Comparison of ENCODE assay signal across 25 mouse cellular contexts in genomic region chr8:105925123-105925522, GRCm38 (mm10). TPM values are rescaled to one million over a fixed set of nuclear protein-coding genes. Genes with fewer than 3 reads are reported as not detected.
DNase-seq lines count a peak whose midpoint lies in the region; ATAC-seq and TF ChIP-seq lines count a peak whose summit lies in the region.
"Had no signal": no experiment of that assay in that cellular context is flagged by ENCODE, and none has a peak within 500 bp of the region (broad histone marks: within the 10 kb centered on the region; RNA-seq: fewer than 3 reads in every experiment).

No protein-coding gene starts in this region.

- intact Hi-C loops in left cerebral cortex, adult 2 months (cut with DNase I), result no loop called here
- intact Hi-C loops in left cerebral cortex, postnatal 10 days (cut with DNase I), result no loop called here

- H3K4me3 ChIP-seq in hindbrain, embryonic 12.5 days, result no peak overlapping the region
- no peak overlapping the region for H3K4me3 ChIP-seq in hindbrain, embryonic 14.5 days (replicated peaks; ENCODE audit: low read length)
- no peak overlapping the region for H3K4me3 ChIP-seq in left cerebral cortex, adult 2 months
- H3K4me3 ChIP-seq: embryonic facial prominence, embryonic 15.5 days; erythroblast, embryonic 14.5 days; forebrain, embryonic 10.5 days; heart, embryonic 10.5 days had no signal

- no peak overlapping the region for H3K4me2 ChIP-seq in hindbrain, embryonic 12.5 days (replicated peaks)
- H3K4me2 ChIP-seq in hindbrain, embryonic 14.5 days (replicated peaks), result no peak overlapping the region
- H3K4me2 ChIP-seq: embryonic facial prominence, embryonic 15.5 days had no signal

- peaks cover 9% of the 10 kb centered on the region; the same call in 1 of the 2 replicates for H3K36me3 ChIP-seq in hindbrain, embryonic 12.5 days
- peaks cover 12% of the 10 kb centered on the region; the same call in 1 of the 2 replicates for H3K36me3 ChIP-seq in hindbrain, embryonic 14.5 days (replicated peaks; ENCODE audit: control insufficient read depth, insufficient read depth)

- H3K9me3 ChIP-seq in hindbrain, embryonic 12.5 days (replicated peaks), result no peaks in the 10 kb centered on the region
- H3K9me3 ChIP-seq in hindbrain, embryonic 14.5 days (ENCODE audit: control insufficient read depth, low read length), result no peaks in the 10 kb centered on the region
- H3K9me3 ChIP-seq: embryonic facial prominence, embryonic 15.5 days; forebrain, embryonic 10.5 days; heart, embryonic 10.5 days had no signal

- peak overlapping the region; percentile 38; the same call in 1 of the 2 replicates for H3K9ac ChIP-seq in hindbrain, embryonic 12.5 days
- no peak overlapping the region for H3K9ac ChIP-seq in hindbrain, embryonic 14.5 days
- H3K9ac ChIP-seq: embryonic facial prominence, embryonic 15.5 days had no signal

- DNase-seq in hindbrain, embryonic 14.5 days (ENCODE audit: low spot score), result no peak
- no peak for DNase-seq in left cerebral cortex, adult 2 months (ENCODE audit: extremely low spot score in 1 of 2, low spot score in 2 of 2)
- DNase-seq in left cerebral cortex, postnatal 10 days (ENCODE audit: extremely low spot score in 1 of 2, low spot score in 2 of 2), result no peak
- DNase-seq in right cerebral cortex, postnatal 36 days (ENCODE audit: low spot score in 2 of 2), result peak; percentile 45 to 49
- no peak for DNase-seq in right cerebral cortex, postnatal 25 days
- DNase-seq in testis, postnatal 10 days (ENCODE audit: low spot score), result peak; percentile 42
- no peak for DNase-seq in thymus, postnatal 0 days (ENCODE audit: low spot score)
- DNase-seq: adrenal gland, postnatal 14 days; cerebellum, adult 18-20 months; cerebellum, postnatal 10 days; embryo, embryonic 11 days; gastrocnemius, postnatal 10 days; heart, adult 18-20 months; heart, postnatal 10 days had no signal

- 79% methylated on average over 3 of the region's 3 CpGs for WGBS in hindbrain, embryonic 12.5 days
- WGBS in hindbrain, embryonic 14.5 days, result 74% methylated on average over 3 of the region's 3 CpGs

- H3K27me3 ChIP-seq in hindbrain, embryonic 12.5 days, result no peaks in the 10 kb centered on the region
- H3K27me3 ChIP-seq in hindbrain, embryonic 14.5 days (ENCODE audit: control insufficient read depth, insufficient read depth, low read length), result no peaks in the 10 kb centered on the region
- H3K27me3 ChIP-seq: embryonic facial prominence, embryonic 15.5 days; Patski had no signal

- no peak for TF ChIP-seq CTCF in left cerebral cortex, adult 2 months (IDR thresholded peaks at IDR 0.05)

- no peak for ATAC-seq in hindbrain, embryonic 12.5 days (ENCODE audit: low FRiP score)
- no peak for ATAC-seq in hindbrain, embryonic 14.5 days (ENCODE audit: low FRiP score)
- ATAC-seq: activated CD4-positive, CD25-positive, alpha-beta regulatory T cell, adult 4 months; forebrain, embryonic 14.5 days; hindbrain, embryonic 16.5 days; Patski had no signal

- H3K27ac ChIP-seq in hindbrain, embryonic 12.5 days, result no peak overlapping the region
- H3K27ac ChIP-seq in hindbrain, embryonic 14.5 days, result no peak overlapping the region
- peak overlapping the region; percentile 80 for H3K27ac ChIP-seq in left cerebral cortex, adult 2 months
- H3K27ac ChIP-seq: embryonic facial prominence, embryonic 15.5 days; forebrain, embryonic 10.5 days; heart, embryonic 10.5 days had no signal

- 0 out of 2 replicates have a peak, but pooled peaks cover 3% of the 10 kb centered on the region for H3K4me1 ChIP-seq in hindbrain, embryonic 12.5 days
- no peaks in the 10 kb centered on the region for H3K4me1 ChIP-seq in hindbrain, embryonic 14.5 days (replicated peaks; ENCODE audit: control insufficient read depth, insufficient read depth, low read length)
- H3K4me1 ChIP-seq: embryonic facial prominence, embryonic 15.5 days had no signal

RNA-seq across cellular contexts. Expression of gene Ctrl, which starts 8.5 kb away (rescaled TPM):
- 2.6 and 2.7 TPM in 2 replicates for polyA plus RNA-seq in hindbrain, embryonic 12.5 days (2016; fragmentation: Nextera tagmentation; extraction: Ambion mirVana)
- 2.9 and 3.2 TPM in 2 replicates for polyA plus RNA-seq in hindbrain, embryonic 14.5 days (2014; fragmentation: Nextera tagmentation; extraction: Ambion mirVana)
- 1 to 10 TPM; 1.5 to 2.6 TPM for total RNA-seq in left cerebral cortex, adult 2 months (2021)
- total RNA-seq in left cerebral cortex, postnatal 10 days (2021), result 1 to 10 TPM in 1 of 2 experiments, under 1 TPM in 1; 0.90 to 1.5 TPM
- polyA plus RNA-seq in thymus, postnatal 0 days (2015; fragmentation: Nextera tagmentation; extraction: Ambion mirVana), result 0.99 TPM in 2 replicates
- total RNA-seq: heart, adult 18-20 months; hematopoietic stem cell, adult 5-6 weeks had no signal
- polyA plus RNA-seq: erythroblast, embryonic 14.5 days had no signal

RNA-seq across cellular contexts. Expression of gene Psmb10, which starts 13.1 kb away (rescaled TPM):
- 27.3 and 30.2 TPM in 2 replicates for polyA plus RNA-seq in hindbrain, embryonic 12.5 days (2016; fragmentation: Nextera tagmentation; extraction: Ambion mirVana)
- 70.1 and 79.8 TPM in 2 replicates for polyA plus RNA-seq in hindbrain, embryonic 14.5 days (2014; fragmentation: Nextera tagmentation; extraction: Ambion mirVana)
- total RNA-seq in left cerebral cortex, adult 2 months (2021), result 10 to 100 TPM; 90.3 to 91.9 TPM
- 10 to 100 TPM; 74.6 to 80.0 TPM for total RNA-seq in left cerebral cortex, postnatal 10 days (2021)
- polyA plus RNA-seq in thymus, postnatal 0 days (2015; fragmentation: Nextera tagmentation; extraction: Ambion mirVana), result 385 and 398 TPM in 2 replicates

RNA-seq across cellular contexts. Expression of gene Lcat, which starts 18.1 kb away (rescaled TPM):
- 0.57 and 0.79 TPM in 2 replicates for polyA plus RNA-seq in hindbrain, embryonic 12.5 days (2016; fragmentation: Nextera tagmentation; extraction: Ambion mirVana)
- polyA plus RNA-seq in hindbrain, embryonic 14.5 days (2014; fragmentation: Nextera tagmentation; extraction: Ambion mirVana), result 3.2 and 3.3 TPM in 2 replicates
- total RNA-seq in left cerebral cortex, adult 2 months (2021), result 10 to 100 TPM; 25.3 to 25.8 TPM
- 10 to 100 TPM; 13.0 to 14.1 TPM for total RNA-seq in left cerebral cortex, postnatal 10 days (2021)
- polyA plus RNA-seq in thymus, postnatal 0 days (2015; fragmentation: Nextera tagmentation; extraction: Ambion mirVana), result 0.40 and 0.62 TPM in 2 replicates
- total RNA-seq: hematopoietic stem cell, adult 5-6 weeks had no signal

RNA-seq across cellular contexts. Expression of gene Pskh1, which starts 24.9 kb away (rescaled TPM):
- 22.4 and 28.7 TPM in 2 replicates for polyA plus RNA-seq in hindbrain, embryonic 12.5 days (2016; fragmentation: Nextera tagmentation; extraction: Ambion mirVana)
- 8.2 and 11.0 TPM in 2 replicates for polyA plus RNA-seq in hindbrain, embryonic 14.5 days (2014; fragmentation: Nextera tagmentation; extraction: Ambion mirVana)
- total RNA-seq in left cerebral cortex, adult 2 months (2021), result 1 to 10 TPM; 6.6 to 8.7 TPM
- 1 to 10 TPM; 7.9 to 8.8 TPM for total RNA-seq in left cerebral cortex, postnatal 10 days (2021)
- polyA plus RNA-seq in thymus, postnatal 0 days (2015; fragmentation: Nextera tagmentation; extraction: Ambion mirVana), result 18.4 and 21.6 TPM in 2 replicates

RNA-seq across cellular contexts. Expression of gene Nrn1l, which starts 31.8 kb away (rescaled TPM):
- 0.56 and 0.63 TPM in 2 replicates for polyA plus RNA-seq in hindbrain, embryonic 12.5 days (2016; fragmentation: Nextera tagmentation; extraction: Ambion mirVana)
- 1.4 TPM in 1 of 2 replicates, not detected in the other for polyA plus RNA-seq in hindbrain, embryonic 14.5 days (2014; fragmentation: Nextera tagmentation; extraction: Ambion mirVana)
- 1 to 10 TPM; 3.5 to 3.7 TPM for total RNA-seq in left cerebral cortex, adult 2 months (2021)
- total RNA-seq in left cerebral cortex, postnatal 10 days (2021), result under 1 TPM in 1 of 2 experiments, not detected in 1; 0.97 TPM
- 0.56 and 0.68 TPM in 2 replicates for polyA plus RNA-seq in thymus, postnatal 0 days (2015; fragmentation: Nextera tagmentation; extraction: Ambion mirVana)
- total RNA-seq: heart, postnatal 10 days; hematopoietic stem cell, adult 5-6 weeks; MEL had no signal

Comparison
In these comparisons a context has a peak if more than half of its experiments do, and no peak if none do; other contexts are left out.
1. DNase-seq: peak in right cerebral cortex, postnatal 36 days (2 of 2) and testis, postnatal 10 days (single experiment); none in hindbrain, embryonic 14.5 days (single experiment), left cerebral cortex, adult 2 months (0 of 2), left cerebral cortex, postnatal 10 days (0 of 2), right cerebral cortex, postnatal 25 days (single experiment) and thymus, postnatal 0 days (single experiment).